Mouse (Mus musculus) forebrain, embryonic 13.5 days (tissue): ENCODE data around the gene Naglu. TPM values are rescaled to one million over a fixed set of nuclear protein-coding genes. Genes with fewer than 3 reads are reported as not detected.
"Not testable (repeated sequence)": the region's sequence is repeated elsewhere in the genome, so short reads cannot be mapped to it uniquely, and the experiment has no call there.

Source experiments
- ATAC-seq: fragments of 200-750 bp; cut with Nextera tagmentation; 2 replicates; pipeline ENCODE4 v1.8.0; 2017
- H3K27ac ChIP-seq: fragments of 300-500 bp; sonication (generic); 2 replicates; pipeline ENCODE4 v1.5.1; 2015; ENCODE audit warnings: inconsistent platforms, mild to moderate bottlenecking, moderate library complexity
- H3K27me3 ChIP-seq: fragments of 300-500 bp; sonication (generic); 2 replicates; pipeline ENCODE4 v1.6.1; 2015; ENCODE audit warnings: mild to moderate bottlenecking, inconsistent platforms
- H3K36me3 ChIP-seq: fragments of 300-500 bp; sonication (generic); 2 replicates; pipeline ENCODE4 v1.6.1; 2015; ENCODE audit warnings: mild to moderate bottlenecking, inconsistent platforms; ENCODE audit not compliant: poor library complexity, severe bottlenecking
- H3K4me1 ChIP-seq: fragments of 300-500 bp; sonication (generic); 2 replicates; pipeline ENCODE4 v1.6.1; 2015; ENCODE audit warnings: inconsistent platforms
- H3K4me2 ChIP-seq: fragments of 300-500 bp; sonication (generic); 2 replicates; pipeline ENCODE4 v1.6.1; 2015; ENCODE audit warnings: inconsistent platforms, mild to moderate bottlenecking, moderate library complexity
- H3K4me3 ChIP-seq: fragments of 300-500 bp; sonication (generic); 2 replicates; pipeline ENCODE4 v1.5.1; 2015; ENCODE audit warnings: mild to moderate bottlenecking, inconsistent platforms
- H3K9ac ChIP-seq: fragments of 300-500 bp; sonication (generic); 2 replicates; pipeline ENCODE4 v1.6.1; 2015; ENCODE audit warnings: mild to moderate bottlenecking, inconsistent platforms
- H3K9me3 ChIP-seq: fragments of 300-500 bp; sonication (generic); replicated peaks from 2 replicates; pipeline ENCODE4 v1.6.1; 2016; ENCODE audit warnings: inconsistent platforms
- whole genome bisulfite sequencing: fragments of 180-500 bp; shearing (Covaris S2); methylation state at CpG from one replicate; pipeline ENCODE4 v1.1.7; 2015; 5-methylcytosine and 5-hydroxymethylcytosine counted together
- microRNA-seq: library from miRNA; unstranded; fragments of <30 nt; microRNA quantifications from one replicate; pipeline ENCODE4, GENCODE M21; 2016
- polyA plus RNA-seq: library from polyadenylated mRNA; unstranded; fragments of >200 nt; fragmentation: Nextera tagmentation; extraction: Ambion mirVana; gene quantifications from 2 replicates; pipeline ENCODE4 v1.2.1, GENCODE M21; 2015

Gene Naglu
- polyA plus RNA-seq, 1 experiment from 2014 or later: 4.8 TPM

DNA sequence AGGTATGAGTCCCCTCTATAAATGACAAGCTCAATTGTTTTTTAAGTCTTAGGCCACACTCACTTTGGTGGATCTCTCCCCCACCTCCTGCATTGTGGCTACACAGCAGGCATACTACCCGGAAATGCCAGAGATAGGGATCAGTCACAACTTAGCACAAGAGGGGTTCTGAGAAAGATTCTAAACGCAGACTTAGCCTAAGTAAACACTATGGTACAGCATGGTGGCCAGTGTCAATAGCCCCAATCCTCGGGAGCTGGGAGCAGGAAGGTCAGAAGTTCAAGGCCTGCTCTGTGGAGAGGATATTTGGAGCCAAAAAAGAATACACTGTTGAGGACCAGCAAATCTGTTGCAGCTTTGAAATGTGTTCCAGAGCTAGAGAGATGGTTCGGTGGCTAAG, 48.3 kb downstream of the Naglu start:
- Histone ChIP-seq H3K9ac (peak overlapping the region; percentile 95), H3K4me1 (peaks cover 57% of the 10 kb centered on the region), H3K27ac (no peak overlapping the region), H3K36me3 (peaks cover 9% of the 10 kb centered on the region), H3K4me3 (peak overlapping the region; percentile 87), H3K27me3 (no peaks in the 10 kb centered on the region), H3K4me2 (peak overlapping the region; percentile 98), H3K9me3 (no peaks in the 10 kb centered on the region)
- ATAC-seq: no peak
- WGBS: 58% methylated on average over 4 of the region's 4 CpGs

DNA sequence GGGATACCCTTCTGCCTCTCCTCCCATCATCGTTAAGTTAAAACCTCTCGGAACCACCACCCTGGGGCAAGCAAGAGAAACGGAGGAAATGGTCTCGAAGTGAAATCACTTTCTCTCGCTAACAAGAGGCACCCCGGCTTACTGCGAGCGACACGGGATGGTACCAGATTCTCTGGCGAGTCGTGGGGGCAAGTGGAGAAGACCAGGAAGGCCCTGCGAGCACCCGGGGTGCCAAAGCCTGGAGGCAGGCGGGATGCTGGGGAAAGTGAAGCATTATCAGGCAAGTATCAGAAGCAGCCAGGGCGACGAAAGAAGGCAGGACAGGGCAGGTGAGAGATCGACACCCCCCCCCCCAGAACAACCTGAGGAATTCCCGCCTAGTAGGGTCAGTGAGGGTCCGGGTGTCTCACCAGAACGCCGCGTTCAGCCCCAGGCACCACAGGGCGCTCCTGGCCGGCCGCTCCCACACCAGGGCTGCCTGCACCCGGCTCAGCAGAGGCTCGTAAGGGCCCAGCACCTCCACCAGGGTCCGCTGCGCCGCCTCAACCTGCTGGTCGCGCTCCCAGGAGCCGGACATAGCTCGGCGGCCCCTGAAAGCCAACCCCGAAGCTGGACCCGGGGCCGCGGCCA, 49.4 kb downstream of the Naglu start:
- WGBS: under 1% methylated on average over 38 of the region's 39 CpGs
- Histone ChIP-seq H3K4me1 (peaks cover 57% of the 10 kb centered on the region), H3K4me2 (peak overlapping the region; percentile 98)

DNA sequence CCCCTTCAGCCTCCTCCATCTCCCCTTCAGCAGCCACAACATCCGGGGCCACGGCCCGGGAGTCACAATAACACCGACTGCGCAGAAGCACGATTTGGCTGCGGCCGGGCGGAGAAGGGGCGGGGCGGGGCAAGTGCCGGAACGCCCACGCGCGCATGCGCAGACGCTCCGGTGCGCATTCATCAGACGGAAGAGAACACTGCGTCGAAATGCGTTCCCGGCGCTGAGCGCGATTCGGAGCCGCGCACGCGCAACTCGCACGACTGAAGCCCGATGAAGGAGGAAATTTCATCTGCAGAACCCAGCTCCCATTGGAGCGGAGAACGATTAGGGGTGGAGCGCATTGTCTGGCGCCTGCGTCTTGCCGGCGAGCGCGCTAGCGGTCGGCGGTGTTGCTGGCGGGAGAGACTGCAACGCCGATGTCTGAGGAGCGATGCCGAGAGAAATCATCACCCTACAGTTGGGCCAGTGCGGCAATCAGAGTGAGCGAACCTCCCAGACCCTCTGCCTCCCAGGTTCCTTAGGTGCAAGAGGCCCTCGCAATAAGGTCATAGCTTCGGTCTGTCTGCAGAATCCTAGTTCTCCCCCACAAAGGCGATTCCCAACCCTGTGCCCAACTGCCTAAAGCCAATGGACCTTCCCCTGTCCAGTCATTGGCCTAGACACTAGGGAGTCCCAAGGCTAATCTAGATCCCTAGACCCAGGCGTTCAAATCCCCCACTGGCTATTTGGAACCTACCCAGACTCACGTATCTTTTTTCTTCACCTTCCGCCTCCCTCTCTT, 50.1 kb downstream of the Naglu start, which contains the start of the genes Retreg3 and Tubg1:
Gene Retreg3, minus strand, starts transcription at position 133 of the 784 bp plus-strand sequence.
Gene Tubg1, plus strand, starts transcription at position 178 of the 784 bp plus-strand sequence.
- H3K4me2 ChIP-seq: peak within 1 kb of the TSS; percentile 98
- H3K4me1 ChIP-seq: peaks cover 54% of the 10 kb centered on the region
- peak; percentile 97 for ATAC-seq

More for the DNA sequence above, 49.4 kb downstream of the Naglu start:
- peak; percentile 77 for ATAC-seq
- Histone ChIP-seq H3K27me3 (no peaks in the 10 kb centered on the region), H3K4me3 (peak overlapping the region; percentile 87), H3K36me3 (peaks cover 19% of the 10 kb centered on the region), H3K9ac (peak overlapping the region; percentile 95), H3K9me3 (no peaks in the 10 kb centered on the region), H3K27ac (peak overlapping the region; percentile 80)

DNA sequence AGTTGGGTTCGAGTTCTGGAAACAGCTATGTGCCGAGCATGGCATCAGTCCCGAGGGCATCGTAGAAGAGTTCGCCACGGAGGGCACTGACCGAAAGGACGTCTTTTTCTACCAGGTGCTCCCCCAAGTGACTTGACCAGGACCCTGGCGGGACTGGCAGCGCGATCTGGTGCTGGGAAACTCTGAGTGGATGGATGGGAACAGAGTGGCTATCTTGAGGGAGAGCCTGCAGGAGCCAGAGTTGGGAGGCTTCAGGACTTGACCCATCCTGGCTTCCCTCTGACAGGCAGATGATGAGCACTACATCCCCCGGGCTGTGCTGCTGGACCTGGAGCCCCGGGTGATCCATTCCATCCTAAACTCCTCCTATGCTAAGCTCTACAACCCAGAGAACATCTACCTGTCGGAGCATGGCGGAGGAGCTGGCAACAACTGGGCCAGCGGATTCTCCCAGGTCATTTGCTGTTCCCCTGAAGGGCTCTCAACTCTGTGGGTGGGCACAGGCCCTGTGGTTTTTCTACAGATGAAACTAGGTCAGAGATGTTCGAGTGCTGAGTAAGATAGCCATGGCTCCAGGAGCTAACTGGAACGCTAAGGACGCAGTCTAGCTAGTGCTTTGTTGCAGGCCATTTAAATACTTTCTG, 50.9 kb downstream of the Naglu start:
- 23% methylated on average over 19 of the region's 19 CpGs for WGBS
- H3K4me2 ChIP-seq: peak overlapping the region; percentile 98
- H3K4me1 ChIP-seq: peaks cover 47% of the 10 kb centered on the region
- peak overlapping the region; percentile 90 for H3K27ac ChIP-seq
- H3K36me3 ChIP-seq: peaks cover 32% of the 10 kb centered on the region
- peak overlapping the region; percentile 87 for H3K4me3 ChIP-seq
- ATAC-seq: no peak
- no peaks in the 10 kb centered on the region for H3K27me3 ChIP-seq
- H3K9ac ChIP-seq: peak overlapping the region; percentile 91
- H3K9me3 ChIP-seq: no peaks in the 10 kb centered on the region

More for the DNA sequence above, 50.1 kb downstream of the Naglu start, which contains the start of the genes Retreg3 and Tubg1:
- WGBS: under 1% methylated on average over 61 of the region's 61 CpGs
- peak within 1 kb of the TSS; percentile 95 for H3K9ac ChIP-seq
- no peaks in the 10 kb centered on the region for H3K27me3 ChIP-seq
- H3K9me3 ChIP-seq: no peaks in the 10 kb centered on the region
- peaks cover 25% of the 10 kb centered on the region for H3K36me3 ChIP-seq
- H3K27ac ChIP-seq: peak within 1 kb of the TSS; percentile 90
- peak within 1 kb of the TSS; percentile 87 for H3K4me3 ChIP-seq

DNA sequence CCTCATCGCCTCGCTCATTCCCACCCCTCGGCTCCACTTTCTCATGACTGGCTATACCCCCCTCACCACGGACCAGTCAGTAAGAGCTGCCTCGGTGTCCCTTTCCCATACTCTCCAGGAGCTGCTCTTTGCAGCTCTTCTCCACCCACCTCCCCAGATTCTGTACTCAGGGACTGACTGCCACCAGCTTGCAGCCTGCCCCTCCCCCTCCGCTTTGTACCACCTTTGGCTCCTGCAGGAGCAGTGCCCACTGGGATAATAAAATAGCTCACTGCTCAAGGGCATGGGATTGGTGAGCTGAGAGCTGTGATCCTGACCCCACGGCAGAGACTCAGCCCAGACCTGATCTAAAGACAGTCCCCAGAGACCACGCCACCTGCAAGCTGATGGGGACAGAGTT, 54.7 kb downstream of the Naglu start:
- WGBS: 92% methylated on average over 8 of the region's 8 CpGs
- not testable (repeated sequence) for H3K9ac ChIP-seq, H3K27ac ChIP-seq, H3K27me3 ChIP-seq, H3K9me3 ChIP-seq, H3K4me2 ChIP-seq, ATAC-seq, H3K4me3 ChIP-seq
- Histone ChIP-seq H3K4me1 (peaks cover 15% of the 10 kb centered on the region), H3K36me3 (peaks cover 49% of the 10 kb centered on the region)

DNA sequence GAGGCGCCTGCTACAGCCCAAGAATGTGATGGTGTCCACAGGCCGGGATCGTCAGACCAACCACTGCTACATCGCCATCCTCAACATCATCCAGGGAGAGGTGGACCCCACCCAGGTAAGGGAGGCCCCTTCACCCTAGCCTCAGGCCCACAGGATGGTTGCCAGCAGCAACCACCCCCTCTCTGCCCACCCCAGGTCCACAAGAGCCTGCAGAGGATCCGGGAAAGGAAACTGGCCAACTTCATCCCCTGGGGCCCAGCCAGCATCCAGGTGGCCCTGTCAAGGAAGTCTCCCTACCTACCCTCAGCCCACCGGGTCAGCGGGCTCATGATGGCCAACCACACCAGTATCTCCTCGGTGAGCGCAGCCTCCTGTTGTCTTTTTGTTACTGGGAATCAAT, 55.2 kb downstream of the Naglu start:
- not testable (repeated sequence) for ATAC-seq, H3K9ac ChIP-seq, H3K27me3 ChIP-seq, H3K9me3 ChIP-seq, H3K4me2 ChIP-seq, H3K27ac ChIP-seq, H3K4me3 ChIP-seq
- H3K36me3 ChIP-seq: peaks cover 49% of the 10 kb centered on the region
- WGBS: 95% methylated on average over 9 of the region's 9 CpGs
- H3K4me1 ChIP-seq: peaks cover 15% of the 10 kb centered on the region

DNA sequence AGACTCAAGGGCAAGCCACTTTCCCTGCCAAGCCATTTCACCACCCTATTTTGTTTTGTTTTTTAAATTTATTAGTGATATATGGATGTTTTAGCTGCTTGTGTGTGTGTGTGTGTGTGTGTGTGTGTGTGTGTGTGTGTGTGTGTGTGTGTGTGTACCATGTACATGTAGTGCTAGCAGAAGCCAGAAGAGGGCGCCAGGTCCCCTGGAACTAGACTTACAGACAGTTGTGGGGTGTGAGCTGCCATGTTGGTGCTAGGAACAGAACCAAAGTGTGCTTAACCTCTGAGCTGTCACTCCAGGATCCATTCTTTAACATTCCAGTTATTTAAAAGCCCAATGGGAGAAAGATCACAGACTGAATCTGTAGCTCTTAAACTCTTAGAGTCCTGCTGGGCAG, 57.3 kb downstream of the Naglu start:
- H3K9ac ChIP-seq: no peak overlapping the region
- H3K4me1 ChIP-seq: no peaks in the 10 kb centered on the region
- no peak overlapping the region for H3K4me2 ChIP-seq
- WGBS: 80% methylated on average over 1 of the region's 1 CpGs
- peaks cover 4% of the 10 kb centered on the region; the same call in 1 of the 2 replicates for H3K9me3 ChIP-seq
- H3K36me3 ChIP-seq: peaks cover 49% of the 10 kb centered on the region
- no peak overlapping the region for H3K27ac ChIP-seq
- H3K4me3 ChIP-seq: no peak overlapping the region
- no peak for ATAC-seq
- H3K27me3 ChIP-seq: no peaks in the 10 kb centered on the region

Small RNA genes within 50 kb of the gene (microRNA-seq; reads per million reads assigned to microRNA genes)
- 3.5 reads per million, percentile 7 among the genes with 10 or more reads in this experiment for gene Mir6928

Other genes starting within 250 kb of the Naglu start
- gene Stat5b, start 219.3 kb upstream of the Naglu start, polyA plus RNA-seq: 11.1 and 14.0 TPM in 2 replicates
- gene Stat5a, start 210.7 kb upstream of the Naglu start, polyA plus RNA-seq: 0.85 and 1.2 TPM in 2 replicates
- gene Stat3, start 130.5 kb upstream of the Naglu start, polyA plus RNA-seq: 24.6 and 29.1 TPM in 2 replicates
- 19.5 and 23.4 TPM in 2 replicates for gene Cavin1, start 99.1 kb upstream of the Naglu start, polyA plus RNA-seq
- gene Atp6v0a1, start 60.6 kb upstream of the Naglu start, polyA plus RNA-seq: 52.9 and 56.3 TPM in 2 replicates
- gene Hsd17b1, start 8.4 kb downstream of the Naglu start, polyA plus RNA-seq: not detected in 2 replicates
- 45.8 and 48.2 TPM in 2 replicates for gene Coasy, start 12.6 kb downstream of the Naglu start, polyA plus RNA-seq
- 71.1 and 81.2 TPM in 2 replicates for gene Mlx, start 17.3 kb downstream of the Naglu start, polyA plus RNA-seq
- 63.3 and 64.1 TPM in 2 replicates for gene Psmc3ip, start 25.4 kb downstream of the Naglu start, polyA plus RNA-seq
- gene Retreg3, start 49.9 kb downstream of the Naglu start, polyA plus RNA-seq: 18.6 and 20.8 TPM in 2 replicates
- 108 and 112 TPM in 2 replicates for gene Tubg1, start 49.9 kb downstream of the Naglu start, polyA plus RNA-seq
- gene Tubg2, start 85.9 kb downstream of the Naglu start, polyA plus RNA-seq: 14.6 and 16.4 TPM in 2 replicates
- gene Cntnap1, start 100.5 kb downstream of the Naglu start, polyA plus RNA-seq: 0.36 and 0.42 TPM in 2 replicates
- 4.5 and 6.4 TPM in 2 replicates for gene Plekhh3, start 101.3 kb downstream of the Naglu start, polyA plus RNA-seq
- 0.10 TPM in 1 of 2 replicates, not detected in the other for gene Ccr10, start 105.4 kb downstream of the Naglu start, polyA plus RNA-seq
- 12.1 and 13.8 TPM in 2 replicates for gene Ezh1, start 156.5 kb downstream of the Naglu start, polyA plus RNA-seq
- 43.9 and 55.3 TPM in 2 replicates for gene Ramp2, start 176.0 kb downstream of the Naglu start, polyA plus RNA-seq
- 92.6 and 109 TPM in 2 replicates for gene Vps25, start 183.7 kb downstream of the Naglu start, polyA plus RNA-seq
- gene Wnk4, start 190.6 kb downstream of the Naglu start, polyA plus RNA-seq: 4.4 and 4.5 TPM in 2 replicates
- gene Cntd1, start 209.0 kb downstream of the Naglu start, polyA plus RNA-seq: 1.2 and 1.9 TPM in 2 replicates
- 190 and 203 TPM in 2 replicates for gene Coa3, start 209.1 kb downstream of the Naglu start, polyA plus RNA-seq
- gene Becn1, start 232.3 kb downstream of the Naglu start, polyA plus RNA-seq: 164 and 175 TPM in 2 replicates
- 144 and 145 TPM in 2 replicates for gene Psme3, start 246.2 kb downstream of the Naglu start, polyA plus RNA-seq